Mouse (Mus musculus) neural tube, embryonic 15.5 days (tissue): Measurements from ENCODE around the gene Rapgef4. TPM values are rescaled to one million over a fixed set of nuclear protein-coding genes. Genes with fewer than 3 reads are reported as not detected.
"Not testable (repeated sequence)": the region's sequence is repeated elsewhere in the genome, so short reads cannot be mapped to it uniquely, and the experiment has no call there.

Source experiments
- ATAC-seq: fragments of 200-750 bp; cut with Nextera tagmentation; 2 replicates; pipeline ENCODE4 v1.8.0; 2017; ENCODE audit warnings: mild to moderate bottlenecking, moderate TSS enrichment, moderate library complexity; ENCODE audit not compliant: low FRiP score
- H3K27ac ChIP-seq: fragments of 300-500 bp; sonication (generic); replicated peaks from 2 replicates; pipeline ENCODE4 v1.5.1; 2015; ENCODE audit warnings: mild to moderate bottlenecking, inconsistent platforms
- H3K27me3 ChIP-seq: fragments of 300-500 bp; sonication (generic); replicated peaks from 2 replicates; pipeline ENCODE4 v1.6.1; 2015; ENCODE audit warnings: inconsistent platforms
- H3K36me3 ChIP-seq: fragments of 300-500 bp; sonication (generic); 2 replicates; pipeline ENCODE4 v1.6.1; 2015; ENCODE audit warnings: inconsistent platforms
- H3K4me1 ChIP-seq: fragments of 300-500 bp; sonication (generic); 2 replicates; pipeline ENCODE4 v1.6.1; 2015; ENCODE audit warnings: inconsistent platforms
- H3K4me2 ChIP-seq: fragments of 300-500 bp; sonication (generic); 2 replicates; pipeline ENCODE4 v1.6.1; 2015; ENCODE audit warnings: inconsistent platforms, mild to moderate bottlenecking, moderate library complexity
- H3K4me3 ChIP-seq: fragments of 300-500 bp; sonication (generic); replicated peaks from 2 replicates; pipeline ENCODE4 v1.5.1; 2015; ENCODE audit warnings: mild to moderate bottlenecking, inconsistent platforms
- H3K9ac ChIP-seq: fragments of 300-500 bp; sonication (generic); replicated peaks from 2 replicates; pipeline ENCODE4 v1.6.1; 2015; ENCODE audit warnings: mild to moderate bottlenecking, inconsistent platforms
- H3K9me3 ChIP-seq: fragments of 300-500 bp; sonication (generic); replicated peaks from 2 replicates; pipeline ENCODE4 v1.6.1; 2016; ENCODE audit warnings: inconsistent platforms
- WGBS: fragments of 180-500 bp; shearing (Covaris S2); methylation state at CpG from one replicate; pipeline ENCODE4 v1.1.7; 2015; ENCODE audit warnings: mixed read lengths; 5-methylcytosine and 5-hydroxymethylcytosine counted together
- polyA plus RNA-seq: library from polyadenylated mRNA; unstranded; fragments of >200 nt; fragmentation: Nextera tagmentation; extraction: Ambion mirVana; gene quantifications from 2 replicates; pipeline ENCODE4 v1.2.1, GENCODE M21; 2015

The Rapgef4 gene
- polyA plus RNA-seq, 1 experiment from 2014 or later, result 45.3 TPM

- Histone ChIP-seq H3K4me3 (no peak overlapping the region), H3K27me3 (no peaks in the 10 kb centered on the region), H3K4me2 (no peak overlapping the region), H3K27ac (peak overlapping the region; percentile 28; the same call in 1 of the 2 replicates), H3K4me1 (peaks cover 13% of the 10 kb centered on the region), H3K36me3 (no peaks in the 10 kb centered on the region), H3K9ac (no peak overlapping the region), H3K9me3 (no peaks in the 10 kb centered on the region)
- 91% methylated on average over 2 of the region's 2 CpGs for WGBS
- ATAC-seq, result no peak
These were observed 145.4 kb downstream of the Rapgef4 start for GRCm38 (mm10) chr2:72126411-72126810.

- WGBS, result 87% methylated on average over 8 of the region's 8 CpGs
- ATAC-seq, result no peak
- no peak overlapping the region for H3K27ac ChIP-seq
These were observed 148.7 kb downstream of the Rapgef4 start for GRCm38 (mm10) chr2:72129612-72130311.

GRCm38 (mm10) chr2:72132222-72132621 lies 151.2 kb downstream of the Rapgef4 start:
- H3K4me1 ChIP-seq, result peaks cover 8% of the 10 kb centered on the region
- H3K9me3 ChIP-seq, result no peaks in the 10 kb centered on the region
- H3K4me2 ChIP-seq, result no peak overlapping the region
- H3K27me3 ChIP-seq, result no peaks in the 10 kb centered on the region
- H3K27ac ChIP-seq, result no peak overlapping the region
- WGBS, result 90% methylated on average over 3 of the region's 3 CpGs
- no peaks in the 10 kb centered on the region for H3K36me3 ChIP-seq
- no peak overlapping the region for H3K9ac ChIP-seq
- no peak for ATAC-seq
- H3K4me3 ChIP-seq, result no peak overlapping the region

More at GRCm38 (mm10) chr2:72129612-72130311, 148.7 kb downstream of the Rapgef4 start:
- Histone ChIP-seq H3K9ac (no peak overlapping the region), H3K4me2 (no peak overlapping the region), H3K4me1 (no peaks in the 10 kb centered on the region), H3K4me3 (no peak overlapping the region), H3K36me3 (no peaks in the 10 kb centered on the region), H3K27me3 (no peaks in the 10 kb centered on the region), H3K9me3 (no peaks in the 10 kb centered on the region)

GRCm38 (mm10) chr2:72136045-72136444 lies 155.0 kb downstream of the Rapgef4 start:
- 48% methylated on average over 3 of the region's 3 CpGs for WGBS
- H3K36me3 ChIP-seq, result no peaks in the 10 kb centered on the region
- no peak for ATAC-seq
- no peak overlapping the region for H3K27ac ChIP-seq
- no peaks in the 10 kb centered on the region for H3K27me3 ChIP-seq
- no peaks in the 10 kb centered on the region for H3K9me3 ChIP-seq
- no peak overlapping the region for H3K9ac ChIP-seq
- H3K4me2 ChIP-seq, result no peak overlapping the region
- no peak overlapping the region for H3K4me3 ChIP-seq
- peaks cover 19% of the 10 kb centered on the region for H3K4me1 ChIP-seq

- WGBS, result 34% methylated on average over 9 of the region's 9 CpGs
- Histone ChIP-seq H3K27ac (no peak overlapping the region), H3K27me3 (no peaks in the 10 kb centered on the region), H3K36me3 (no peaks in the 10 kb centered on the region), H3K4me1 (peaks cover 22% of the 10 kb centered on the region), H3K4me2 (no peak overlapping the region), H3K4me3 (no peak overlapping the region), H3K9ac (no peak overlapping the region), H3K9me3 (no peaks in the 10 kb centered on the region)
- 0 out of 2 replicates have a peak, but pooled peaks have one; percentile 35 for ATAC-seq
These were observed 155.6 kb downstream of the Rapgef4 start for GRCm38 (mm10) chr2:72136486-72137264.

- H3K27ac ChIP-seq, result 0 out of 2 replicates have a peak overlapping the region, but pooled peaks have one; percentile 33
- 80% methylated on average over 14 of the region's 14 CpGs for WGBS
These were observed 159.1 kb downstream of the Rapgef4 start for GRCm38 (mm10) chr2:72139863-72140845.

GRCm38 (mm10) chr2:72141091-72141490 lies 160.1 kb downstream of the Rapgef4 start:
- Histone ChIP-seq H3K27ac (0 out of 2 replicates have a peak overlapping the region, but pooled peaks have one; percentile 33), H3K4me1 (peaks cover 24% of the 10 kb centered on the region), H3K36me3 (no peaks in the 10 kb centered on the region), H3K27me3 (no peaks in the 10 kb centered on the region), H3K4me2 (no peak overlapping the region), H3K4me3 (no peak overlapping the region), H3K9me3 (no peaks in the 10 kb centered on the region), H3K9ac (no peak overlapping the region)
- no peak for ATAC-seq
- WGBS, result 27% methylated on average over 8 of the region's 8 CpGs

More at GRCm38 (mm10) chr2:72139863-72140845, 159.1 kb downstream of the Rapgef4 start:
- Histone ChIP-seq H3K4me3 (no peak overlapping the region), H3K4me1 (peaks cover 24% of the 10 kb centered on the region), H3K4me2 (no peak overlapping the region), H3K9me3 (no peaks in the 10 kb centered on the region), H3K36me3 (no peaks in the 10 kb centered on the region), H3K9ac (no peak overlapping the region), H3K27me3 (no peaks in the 10 kb centered on the region)
- no peak for ATAC-seq

- 84% methylated on average over 4 of the region's 4 CpGs for WGBS
These were observed 160.7 kb downstream of the Rapgef4 start for GRCm38 (mm10) chr2:72141732-72142131.

GRCm38 (mm10) chr2:72143413-72143812 lies 162.4 kb downstream of the Rapgef4 start:
- no peak overlapping the region for H3K4me2 ChIP-seq
- no peak for ATAC-seq
- no peaks in the 10 kb centered on the region for H3K9me3 ChIP-seq
- H3K4me3 ChIP-seq, result no peak overlapping the region
- no peak overlapping the region for H3K9ac ChIP-seq
- no peaks in the 10 kb centered on the region for H3K36me3 ChIP-seq
- 91% methylated on average over 9 of the region's 9 CpGs for WGBS
- H3K27ac ChIP-seq, result no peak overlapping the region
- no peaks in the 10 kb centered on the region for H3K27me3 ChIP-seq
- H3K4me1 ChIP-seq, result peaks cover 16% of the 10 kb centered on the region

More at GRCm38 (mm10) chr2:72141732-72142131, 160.7 kb downstream of the Rapgef4 start:
- H3K27me3 ChIP-seq, H3K36me3 ChIP-seq, H3K4me3 ChIP-seq, H3K27ac ChIP-seq, H3K4me2 ChIP-seq, H3K9me3 ChIP-seq, ATAC-seq, H3K9ac ChIP-seq: not testable (repeated sequence)
- peaks cover 19% of the 10 kb centered on the region for H3K4me1 ChIP-seq

GRCm38 (mm10) chr2:72144576-72145200 lies 163.6 kb downstream of the Rapgef4 start:
- no peak for ATAC-seq
- no peaks in the 10 kb centered on the region for H3K27me3 ChIP-seq
- H3K36me3 ChIP-seq, result no peaks in the 10 kb centered on the region
- H3K27ac ChIP-seq, result no peak overlapping the region
- no peak overlapping the region for H3K4me2 ChIP-seq
- 64% methylated on average over 7 of the region's 7 CpGs for WGBS
- H3K4me1 ChIP-seq, result peaks cover 19% of the 10 kb centered on the region
- no peaks in the 10 kb centered on the region for H3K9me3 ChIP-seq
- no peak overlapping the region for H3K4me3 ChIP-seq
- no peak overlapping the region for H3K9ac ChIP-seq
